Mouse (Mus musculus) C2C12 (cell line): ENCODE measurements at regions not wholly inside any gene's neighbourhood (a gene's known extent, or its start where the extent isn't known, plus 50 kb on each side); places are given as distances from the start of the nearest gene placed in this dataset.

Experiments used
- H3K27me3 ChIP-seq: one replicate; pipeline ENCODE4 v1.6.1; 2011; ENCODE audit not compliant: control insufficient read depth, insufficient read depth, insufficient read length
- H3K36me3 ChIP-seq: one replicate; pipeline ENCODE4 v1.6.1; 2011; ENCODE audit not compliant: control insufficient read depth, insufficient read depth
- H3K4me3 ChIP-seq: one replicate; pipeline ENCODE4 v1.5.1; 2011; ENCODE audit warnings: mild to moderate bottlenecking, control low read depth; ENCODE audit not compliant: poor library complexity, insufficient read depth, severe bottlenecking
- H3K79me2 ChIP-seq: one replicate; pipeline ENCODE4 v1.6.1; 2011; ENCODE audit not compliant: control insufficient read depth, insufficient read depth
- H3K79me3 ChIP-seq: one replicate; pipeline ENCODE4 v1.6.1; 2011; ENCODE audit warnings: low read depth, control low read depth
- H3ac ChIP-seq: one replicate; pipeline ENCODE3; 2011; ENCODE audit warnings: low read depth; ENCODE audit not compliant: control insufficient read depth, insufficient read length
- CEBPB ChIP-seq: IDR thresholded peaks from one replicate; pipeline ENCODE4 v1.6.1; 2011; ENCODE audit warnings: low read depth, mild to moderate bottlenecking, control low read depth, moderate library complexity
- CTCF ChIP-seq: IDR thresholded peaks from one replicate; pipeline ENCODE4 v1.5.1; 2011; ENCODE audit not compliant: control insufficient read depth, insufficient read depth, insufficient read length
- FOSL1 ChIP-seq: IDR thresholded peaks from one replicate; pipeline ENCODE4 v1.8.0; 2011; ENCODE audit warnings: mild to moderate bottlenecking, low read length; ENCODE audit not compliant: poor library complexity, insufficient read depth, severe bottlenecking
- MAX ChIP-seq: IDR thresholded peaks from one replicate; pipeline ENCODE4 v1.6.1; 2011; ENCODE audit warnings: mild to moderate bottlenecking, control low read depth
- MYOD1 ChIP-seq: IDR thresholded peaks from one replicate; pipeline ENCODE4 v1.6.1; 2011; ENCODE audit warnings: low read depth; ENCODE audit not compliant: control insufficient read depth, insufficient read length
- MYOG ChIP-seq: IDR thresholded peaks from one replicate; pipeline ENCODE4 v1.6.1; 2011; ENCODE audit not compliant: control insufficient read depth, insufficient read length; ENCODE audit errors: extremely low read depth
- USF1 ChIP-seq: IDR thresholded peaks from one replicate; pipeline ENCODE4 v1.6.1; 2011; ENCODE audit warnings: low read depth, mild to moderate bottlenecking, control low read depth, moderate library complexity

DNA sequence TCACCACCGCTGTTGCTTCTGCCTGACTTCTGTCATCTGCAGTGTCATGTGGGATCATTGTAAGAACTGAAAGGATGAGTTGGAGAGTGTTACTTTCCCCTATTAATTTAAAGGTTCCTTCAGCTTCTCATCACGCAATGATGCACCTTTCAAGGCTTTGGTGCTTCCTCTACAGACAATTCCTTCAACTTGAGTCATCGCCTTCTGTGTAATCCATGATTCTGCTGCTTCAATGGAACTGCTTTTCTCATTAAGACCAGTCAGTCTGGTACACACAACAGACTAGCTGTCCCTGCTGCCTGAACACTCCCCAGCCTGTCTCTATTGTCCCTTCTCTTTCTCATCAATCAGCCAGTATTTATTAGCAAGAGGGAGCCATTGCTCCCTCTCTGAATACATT is 116.2 kb upstream of the Gas2 start:
- Histone ChIP-seq H3ac (no peak overlapping the region), H3K36me3 (no peaks in the 10 kb centered on the region), H3K27me3 (no peaks in the 10 kb centered on the region), H3K79me3 (no peaks in the 10 kb centered on the region), H3K79me2 (no peaks in the 10 kb centered on the region), H3K4me3 (no peak overlapping the region)
- TF ChIP-seq USF1 (no peak), CEBPB (no peak), MYOD1 (no peak), MAX (no peak), FOSL1 (no peak), CTCF (no peak), MYOG (no peak)

DNA sequence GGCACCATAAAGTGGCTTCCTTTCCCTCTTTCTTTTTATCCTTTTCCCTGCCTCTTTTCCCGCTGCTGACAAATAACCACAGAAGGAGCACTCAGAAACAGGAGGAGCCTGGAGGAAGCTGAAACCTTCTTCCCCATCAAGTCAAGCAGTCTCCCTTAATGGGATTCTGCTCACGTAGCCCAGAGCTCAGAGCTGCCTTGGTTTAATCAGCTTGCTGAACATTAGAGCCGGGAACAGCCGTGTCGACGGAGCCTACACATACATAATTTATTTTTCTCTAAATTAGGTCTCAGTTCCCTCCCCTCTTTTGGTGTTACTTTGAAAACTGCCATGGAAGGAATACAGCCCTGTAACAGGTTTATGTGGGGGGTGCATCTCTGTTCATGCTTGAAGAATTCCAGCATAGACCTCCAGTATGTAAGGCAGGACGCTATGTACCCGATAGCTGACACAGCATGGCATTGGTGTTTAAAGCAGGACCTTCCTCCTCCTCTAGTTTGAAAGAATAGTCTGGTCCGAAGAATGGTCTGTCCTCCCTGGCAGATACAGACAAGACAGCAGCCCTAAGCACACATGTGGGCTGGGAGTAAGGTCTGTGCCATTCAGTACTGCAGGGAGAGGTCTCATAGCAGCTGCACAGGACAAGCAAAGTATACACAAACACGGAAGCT is 113.0 kb upstream of the Gas2 start:
- H3K36me3 ChIP-seq: no peaks in the 10 kb centered on the region
- TF ChIP-seq CEBPB (no peak), MYOD1 (no peak), FOSL1 (no peak), USF1 (no peak), MAX (no peak), MYOG (no peak), CTCF (no peak)
- H3K79me3 ChIP-seq: no peaks in the 10 kb centered on the region
- H3K79me2 ChIP-seq: no peaks in the 10 kb centered on the region
- no peaks in the 10 kb centered on the region for H3K27me3 ChIP-seq
- no peak overlapping the region for H3ac ChIP-seq
- H3K4me3 ChIP-seq: no peak overlapping the region

DNA sequence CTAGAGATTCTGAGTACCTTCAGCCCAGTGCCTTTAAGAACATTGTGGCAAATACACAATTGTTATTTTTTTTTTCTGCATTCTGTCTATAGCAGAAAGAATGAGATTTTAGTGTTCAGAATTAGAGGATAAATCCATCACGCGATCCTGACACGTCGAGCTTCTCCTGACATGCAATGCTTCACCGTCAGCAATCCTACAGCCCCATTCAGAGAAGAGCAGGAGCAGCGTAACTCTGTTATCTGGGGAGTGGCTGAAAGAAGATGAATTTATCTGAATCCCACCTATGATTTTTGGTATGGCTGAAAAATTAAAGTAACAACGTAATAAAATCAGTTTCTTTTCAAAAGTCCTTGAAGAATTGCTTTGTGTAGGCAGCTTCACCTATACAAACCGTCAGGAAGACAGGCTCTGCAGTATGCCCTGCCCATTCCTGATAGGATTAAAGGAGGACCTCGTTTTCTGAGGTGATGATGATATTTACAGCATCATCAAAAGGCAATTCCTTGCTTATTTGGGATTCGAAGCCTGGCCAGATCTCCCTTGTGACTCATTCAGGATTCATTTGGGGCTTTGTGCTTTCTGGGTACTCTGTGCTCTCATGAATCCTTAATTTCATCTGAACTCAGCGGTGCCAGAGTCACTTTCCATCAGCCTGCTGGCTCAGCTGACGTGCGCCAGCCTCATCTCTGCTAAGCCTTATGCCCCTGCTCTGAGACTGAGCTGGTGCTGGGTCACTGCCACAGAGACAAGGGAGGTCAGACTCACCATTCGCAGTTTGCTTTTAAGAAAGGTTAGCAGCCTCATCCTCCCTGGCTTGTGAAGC is 112.3 kb upstream of the Gas2 start:
- TF ChIP-seq CTCF (no peak), MYOG (no peak), CEBPB (no peak), USF1 (no peak), FOSL1 (no peak), MAX (no peak)
- no peaks in the 10 kb centered on the region for H3K79me2 ChIP-seq
- no peaks in the 10 kb centered on the region for H3K79me3 ChIP-seq
- no peak overlapping the region for H3ac ChIP-seq
- no peaks in the 10 kb centered on the region for H3K36me3 ChIP-seq
- no peak overlapping the region for H3K4me3 ChIP-seq
- no peaks in the 10 kb centered on the region for H3K27me3 ChIP-seq

DNA sequence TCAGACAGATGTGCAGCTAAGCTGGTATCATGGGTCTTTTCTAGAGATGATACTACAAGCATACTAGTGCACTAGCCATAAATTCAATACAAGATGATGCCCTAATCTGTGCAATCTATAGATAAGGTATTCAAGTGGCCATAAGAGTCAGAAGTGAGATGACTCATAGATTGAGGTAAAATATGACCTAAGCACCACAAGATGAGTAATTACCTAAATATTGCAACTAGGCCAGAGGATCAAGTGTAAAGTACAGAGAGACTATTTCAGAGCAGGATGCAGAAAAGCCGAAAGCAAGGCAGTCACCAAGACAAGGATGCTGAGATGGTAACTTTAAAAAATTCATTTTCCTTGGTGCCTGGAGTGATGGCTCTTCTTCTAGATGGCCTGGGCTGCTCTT is 111.5 kb upstream of the Gas2 start:
- Histone ChIP-seq H3K36me3 (no peaks in the 10 kb centered on the region), H3K27me3 (no peaks in the 10 kb centered on the region), H3ac (no peak overlapping the region), H3K4me3 (no peak overlapping the region), H3K79me2 (no peaks in the 10 kb centered on the region), H3K79me3 (no peaks in the 10 kb centered on the region)
- no peak for TF ChIP-seq MAX
- peak; percentile 67 for TF ChIP-seq FOSL1

DNA sequence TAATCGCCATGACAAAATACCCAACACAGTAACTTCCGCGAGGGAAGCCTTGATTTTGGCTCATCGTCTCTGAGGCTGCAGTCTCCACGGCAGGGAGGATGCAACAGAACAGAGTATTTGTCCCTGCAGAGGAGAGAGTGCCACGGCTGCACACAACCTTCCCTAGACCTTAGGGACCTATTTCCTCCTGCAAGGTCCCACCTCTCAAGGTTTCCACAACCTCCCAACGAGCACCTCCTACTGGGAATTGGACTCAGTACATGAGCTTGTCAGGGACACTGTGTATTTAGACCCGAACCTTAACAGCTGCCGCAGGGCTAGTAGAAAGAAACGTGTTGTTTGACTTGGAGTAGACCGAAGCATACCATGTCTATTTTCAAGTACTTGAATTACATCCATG is 108.8 kb upstream of the Gas2 start:
- no peaks in the 10 kb centered on the region for H3K79me2 ChIP-seq
- no peak overlapping the region for H3K4me3 ChIP-seq
- no peak overlapping the region for H3ac ChIP-seq
- no peaks in the 10 kb centered on the region for H3K27me3 ChIP-seq
- no peaks in the 10 kb centered on the region for H3K79me3 ChIP-seq
- no peak for TF ChIP-seq CTCF
- no peak for TF ChIP-seq FOSL1
- no peak for TF ChIP-seq USF1
- no peak for TF ChIP-seq MYOG
- TF ChIP-seq MAX: no peak
- no peak for TF ChIP-seq MYOD1
- TF ChIP-seq CEBPB: no peak
- H3K36me3 ChIP-seq: no peaks in the 10 kb centered on the region
